Mouse (Mus musculus) limb, embryonic 11.5 days (tissue): Measurements from ENCODE around the gene Ubxn11. TPM values are rescaled to one million over a fixed set of nuclear protein-coding genes. Genes with fewer than 3 reads are reported as not detected.
A peak's percentile ranks its signal among the peaks of the same experiment; 100 is the strongest.

Experiments
- ATAC-seq: fragments of 200-750 bp; cut with Nextera tagmentation; 2 replicates; pipeline ENCODE4 v1.8.0; 2017; ENCODE audit warnings: low read depth; ENCODE audit not compliant: insufficient number of reproducible peaks, low FRiP score, low TSS enrichment
- DNase-seq: peaks from one replicate; pipeline ENCODE4 v3.0.0-alpha.2; 2015; ENCODE audit warnings: low spot score
- H3K27ac ChIP-seq: fragments of 300-500 bp; sonication (generic); replicated peaks from 2 replicates; pipeline ENCODE4 v1.5.1; 2014; ENCODE audit warnings: low read depth, mild to moderate bottlenecking, low read length
- H3K27me3 ChIP-seq: fragments of 300-500 bp; sonication (generic); 2 replicates; pipeline ENCODE4 v1.6.1; 2014; ENCODE audit warnings: mild to moderate bottlenecking, low read length, mixed read lengths; ENCODE audit not compliant: control insufficient read depth, insufficient read depth
- H3K36me3 ChIP-seq: fragments of 300-500 bp; sonication (generic); 2 replicates; pipeline ENCODE4 v1.6.1; 2014; ENCODE audit warnings: mild to moderate bottlenecking, low read length, moderate library complexity, mixed read lengths; ENCODE audit not compliant: control insufficient read depth, insufficient read depth
- H3K4me1 ChIP-seq: fragments of 300-500 bp; sonication (generic); 2 replicates; pipeline ENCODE4 v1.6.1; 2014; ENCODE audit warnings: low read length, mixed read lengths; ENCODE audit not compliant: control insufficient read depth, insufficient read depth
- H3K4me2 ChIP-seq: fragments of 300-500 bp; sonication (generic); 2 replicates; pipeline ENCODE4 v1.6.1; 2014; ENCODE audit warnings: low read depth, mild to moderate bottlenecking, moderate library complexity; ENCODE audit not compliant: severe bottlenecking
- H3K4me3 ChIP-seq: fragments of 300-500 bp; sonication (generic); 2 replicates; pipeline ENCODE4 v1.5.1; 2014; ENCODE audit warnings: low read depth, low read length
- H3K9ac ChIP-seq: fragments of 300-500 bp; sonication (generic); 2 replicates; pipeline ENCODE4 v1.6.1; 2014; ENCODE audit warnings: mild to moderate bottlenecking, low read length
- H3K9me3 ChIP-seq: fragments of 300-500 bp; sonication (generic); 2 replicates; pipeline ENCODE4 v1.6.1; 2016; ENCODE audit warnings: low read length; ENCODE audit not compliant: control insufficient read depth
- WGBS: fragments of 180-500 bp; shearing (Covaris S2); extraction: QIAGEN DNeasy Blood & Tissue Kit; methylation state at CpG from one replicate; pipeline ENCODE4 v1.1.7; 2014; 5-methylcytosine and 5-hydroxymethylcytosine counted together
- polyA plus RNA-seq: library from polyadenylated mRNA; unstranded; fragments of >200 nt; fragmentation: Nextera tagmentation; extraction: Ambion mirVana; gene quantifications from 2 replicates; pipeline ENCODE4 v1.2.1, GENCODE M21; 2014

Ubxn11 gene
- polyA plus RNA-seq, 1 experiment from 2014 or later: 6.0 TPM

GRCm38 (mm10) chr4:134110653-134111052 is 8.3 kb downstream of the Ubxn11 start:
- H3K27me3 ChIP-seq: no peaks in the 10 kb centered on the region
- no peak overlapping the region for H3K4me2 ChIP-seq
- 64% methylated on average over 3 of the region's 3 CpGs for WGBS
- DNase-seq (no peak), ATAC-seq (no peak)
- H3K36me3 ChIP-seq: no peaks in the 10 kb centered on the region
- no peak overlapping the region for H3K4me3 ChIP-seq
- H3K4me1 ChIP-seq: peaks cover 6% of the 10 kb centered on the region
- H3K9ac ChIP-seq: no peak overlapping the region
- no peaks in the 10 kb centered on the region for H3K9me3 ChIP-seq
- no peak overlapping the region for H3K27ac ChIP-seq

- ATAC-seq (no peak), DNase-seq (no peak)
- Histone ChIP-seq H3K27me3 (no peaks in the 10 kb centered on the region), H3K4me2 (no peak overlapping the region), H3K4me1 (peaks cover 6% of the 10 kb centered on the region), H3K36me3 (no peaks in the 10 kb centered on the region), H3K9me3 (no peaks in the 10 kb centered on the region), H3K9ac (no peak overlapping the region), H3K27ac (no peak overlapping the region), H3K4me3 (no peak overlapping the region)
- WGBS: 71% methylated on average over 6 of the region's 6 CpGs
Measured at GRCm38 (mm10) chr4:134112403-134112802, 10.0 kb downstream of the Ubxn11 start.

- no peak overlapping the region for H3K4me2 ChIP-seq
- peaks cover 10% of the 10 kb centered on the region for H3K4me1 ChIP-seq
- WGBS: 56% methylated on average over 10 of the region's 10 CpGs
- H3K27ac ChIP-seq: no peak overlapping the region
- no peak for DNase-seq
- peak overlapping the region; percentile 27; the same call in 1 of the 2 replicates for H3K9ac ChIP-seq
- no peaks in the 10 kb centered on the region for H3K27me3 ChIP-seq
- H3K9me3 ChIP-seq: no peaks in the 10 kb centered on the region
- no peak overlapping the region for H3K4me3 ChIP-seq
- H3K36me3 ChIP-seq: no peaks in the 10 kb centered on the region
- no peak for ATAC-seq
Measured at GRCm38 (mm10) chr4:134113356-134113994, 11.1 kb downstream of the Ubxn11 start.

- ATAC-seq: no peak
Measured at GRCm38 (mm10) chr4:134114038-134114437, 11.7 kb downstream of the Ubxn11 start.

GRCm38 (mm10) chr4:134115215-134116144 is 13.1 kb downstream of the Ubxn11 start:
- Histone ChIP-seq H3K4me2 (no peak overlapping the region), H3K9ac (no peak overlapping the region), H3K27ac (no peak overlapping the region), H3K4me3 (no peak overlapping the region), H3K9me3 (no peaks in the 10 kb centered on the region), H3K36me3 (no peaks in the 10 kb centered on the region), H3K4me1 (peaks cover 10% of the 10 kb centered on the region), H3K27me3 (no peaks in the 10 kb centered on the region; the same call in 1 of the 2 replicates)
- no peak for DNase-seq
- 91% methylated on average over 16 of the region's 16 CpGs for WGBS
- no peak for ATAC-seq

More at GRCm38 (mm10) chr4:134114038-134114437, 11.7 kb downstream of the Ubxn11 start:
- no peak overlapping the region for H3K27ac ChIP-seq
- no peaks in the 10 kb centered on the region for H3K27me3 ChIP-seq
- H3K4me1 ChIP-seq: peaks cover 10% of the 10 kb centered on the region
- WGBS: 90% methylated on average over 4 of the region's 4 CpGs
- H3K9me3 ChIP-seq: no peaks in the 10 kb centered on the region
- no peak overlapping the region for H3K9ac ChIP-seq
- no peak overlapping the region for H3K4me2 ChIP-seq
- H3K36me3 ChIP-seq: no peaks in the 10 kb centered on the region
- no peak for DNase-seq
- H3K4me3 ChIP-seq: no peak overlapping the region

- DNase-seq: no peak
- H3K9me3 ChIP-seq: no peaks in the 10 kb centered on the region
- no peaks in the 10 kb centered on the region; the same call in 1 of the 2 replicates for H3K27me3 ChIP-seq
- 89% methylated on average over 2 of the region's 2 CpGs for WGBS
- H3K27ac ChIP-seq: no peak overlapping the region
- H3K4me1 ChIP-seq: peaks cover 10% of the 10 kb centered on the region
- no peak overlapping the region for H3K4me3 ChIP-seq
- H3K4me2 ChIP-seq: no peak overlapping the region
- no peak for ATAC-seq
- no peak overlapping the region for H3K9ac ChIP-seq
- H3K36me3 ChIP-seq: no peaks in the 10 kb centered on the region
Measured at GRCm38 (mm10) chr4:134116501-134116900, 14.1 kb downstream of the Ubxn11 start.

- Histone ChIP-seq H3K9me3 (no peaks in the 10 kb centered on the region), H3K36me3 (no peaks in the 10 kb centered on the region), H3K4me3 (no peak overlapping the region), H3K4me2 (no peak overlapping the region), H3K27me3 (no peaks in the 10 kb centered on the region; the same call in 1 of the 2 replicates), H3K27ac (no peak overlapping the region), H3K9ac (no peak overlapping the region), H3K4me1 (peaks cover 10% of the 10 kb centered on the region)
- DNase-seq (no peak), ATAC-seq (no peak)
- 83% methylated on average over 8 of the region's 8 CpGs for WGBS
Measured at GRCm38 (mm10) chr4:134117012-134117411, 14.6 kb downstream of the Ubxn11 start.

GRCm38 (mm10) chr4:134118126-134118800 is 15.9 kb downstream of the Ubxn11 start:
- WGBS: 74% methylated on average over 14 of the region's 14 CpGs
- H3K9ac ChIP-seq: peak overlapping the region; percentile 17; the same call in 1 of the 2 replicates
- DNase-seq: no peak
- no peak overlapping the region; the same call in 1 of the 2 replicates for H3K4me2 ChIP-seq
- H3K4me1 ChIP-seq: peaks cover 9% of the 10 kb centered on the region
- no peaks in the 10 kb centered on the region; the same call in 1 of the 2 replicates for H3K27me3 ChIP-seq
- H3K27ac ChIP-seq: no peak overlapping the region
- ATAC-seq: no peak
- no peaks in the 10 kb centered on the region for H3K36me3 ChIP-seq
- no peaks in the 10 kb centered on the region for H3K9me3 ChIP-seq
- no peak overlapping the region for H3K4me3 ChIP-seq
